Mouse (Mus musculus): ENCODE measurements around the gene Bcl11a.

GRCm38 (mm10) chr11:24090443-24090842 is 12.6 kb downstream of the Bcl11a start:
- TF ChIP-seq CTCF (IDR thresholded peaks at IDR 0.05; ENCODE audit: control insufficient read depth, insufficient read depth, insufficient replicate concordance, low read depth, low read length), result no peak
- no peak for TF ChIP-seq POLR2A (IDR thresholded peaks at IDR 0.05; ENCODE audit: control insufficient read depth, low read depth, low read length)
